Mouse (Mus musculus): Measurements from ENCODE around the gene Rel. TPM values are rescaled to one million over a fixed set of nuclear protein-coding genes. Genes with fewer than 3 reads are reported as not detected.
"Not testable (repeated sequence)": the region's sequence is repeated elsewhere in the genome, so short reads cannot be mapped to it uniquely, and the experiment has no call there.

The Rel gene
- polyA plus RNA-seq, 1 experiment from 2014 or later, result 0.41 TPM

- H3K4me1 ChIP-seq (replicated peaks), result peaks cover 10% of the 10 kb centered on the region
- no peaks in the 10 kb centered on the region for H3K9me3 ChIP-seq
- H3K4me2 ChIP-seq, result peak overlapping the region; percentile 65
- no peaks in the 10 kb centered on the region for H3K36me3 ChIP-seq
- 7% methylated on average over 21 of the region's 21 CpGs for WGBS
- ATAC-seq (ENCODE audit: low FRiP score, low read depth), result no peak
- peak overlapping the region; percentile 87 for H3K27ac ChIP-seq (replicated peaks)
- H3K27me3 ChIP-seq, result peaks cover 9% of the 10 kb centered on the region; the same call in 1 of the 2 replicates
- H3K9ac ChIP-seq, result peak overlapping the region; percentile 60
- H3K4me3 ChIP-seq, result peak overlapping the region; percentile 71
Measured at GRCm38 (mm10) chr11:23771507-23772097, 832 bp upstream of the Rel start.

GRCm38 (mm10) chr11:23770510-23770759, 335 bp downstream of the Rel start:
- H3K9ac ChIP-seq, result peak overlapping the region; percentile 60
- H3K4me3 ChIP-seq, result peak overlapping the region; percentile 71
- no peaks in the 10 kb centered on the region for H3K36me3 ChIP-seq
- peak overlapping the region; percentile 65 for H3K4me2 ChIP-seq
- 0% methylated on average over 24 of the region's 24 CpGs for WGBS
- H3K4me1 ChIP-seq (replicated peaks), result peaks cover 10% of the 10 kb centered on the region
- no peak for ATAC-seq (ENCODE audit: low FRiP score, low read depth)
- no peaks in the 10 kb centered on the region for H3K9me3 ChIP-seq
- peak overlapping the region; percentile 87 for H3K27ac ChIP-seq (replicated peaks)
- peaks cover 9% of the 10 kb centered on the region; the same call in 1 of the 2 replicates for H3K27me3 ChIP-seq

- H3K4me1 ChIP-seq (replicated peaks), result peaks cover 10% of the 10 kb centered on the region
- H3K9ac ChIP-seq, result peak overlapping the region; percentile 60
- peaks cover 9% of the 10 kb centered on the region; the same call in 1 of the 2 replicates for H3K27me3 ChIP-seq
- ATAC-seq (ENCODE audit: low FRiP score, low read depth), result peak; percentile 19; the same call in 1 of the 2 replicates
- under 1% methylated on average over 25 of the region's 25 CpGs for WGBS
- peak overlapping the region; percentile 87 for H3K27ac ChIP-seq (replicated peaks)
- H3K36me3 ChIP-seq, result no peaks in the 10 kb centered on the region
- no peaks in the 10 kb centered on the region for H3K9me3 ChIP-seq
- H3K4me2 ChIP-seq, result peak overlapping the region; percentile 65
- H3K4me3 ChIP-seq, result peak overlapping the region; percentile 71
Measured at GRCm38 (mm10) chr11:23769686-23770509, 872 bp downstream of the Rel start.

- H3K4me1 ChIP-seq (replicated peaks), result peaks cover 10% of the 10 kb centered on the region
- H3K36me3 ChIP-seq, result no peaks in the 10 kb centered on the region
- H3K27ac ChIP-seq (replicated peaks), result no peak overlapping the region
- H3K4me3 ChIP-seq, result no peak overlapping the region
- no peak for ATAC-seq (ENCODE audit: low FRiP score, low read depth)
- H3K4me2 ChIP-seq, result no peak overlapping the region
- peaks cover 9% of the 10 kb centered on the region; the same call in 1 of the 2 replicates for H3K27me3 ChIP-seq
- H3K9me3 ChIP-seq, result no peaks in the 10 kb centered on the region
- no peak overlapping the region for H3K9ac ChIP-seq
Measured at GRCm38 (mm10) chr11:23769033-23769432, 1.7 kb downstream of the Rel start.

GRCm38 (mm10) chr11:23767928-23768327, 2.8 kb downstream of the Rel start:
- no peak overlapping the region for H3K9ac ChIP-seq
- peaks cover 6% of the 10 kb centered on the region; the same call in 1 of the 2 replicates for H3K27me3 ChIP-seq
- WGBS, result 85% methylated on average over 1 of the region's 1 CpGs
- H3K4me2 ChIP-seq, result no peak overlapping the region
- H3K9me3 ChIP-seq, result no peaks in the 10 kb centered on the region
- no peak overlapping the region for H3K4me3 ChIP-seq
- H3K4me1 ChIP-seq (replicated peaks), result peaks cover 10% of the 10 kb centered on the region
- H3K27ac ChIP-seq (replicated peaks), result no peak overlapping the region
- no peaks in the 10 kb centered on the region for H3K36me3 ChIP-seq
- no peak for ATAC-seq (ENCODE audit: low FRiP score, low read depth)

GRCm38 (mm10) chr11:23767369-23767768, 3.4 kb downstream of the Rel start:
- H3K36me3 ChIP-seq; H3K9ac ChIP-seq; H3K9me3 ChIP-seq; H3K27ac ChIP-seq (replicated peaks); H3K4me2 ChIP-seq; ATAC-seq (ENCODE audit: low FRiP score, low read depth); H3K27me3 ChIP-seq; H3K4me3 ChIP-seq: not testable (repeated sequence)
- WGBS, result 84% methylated on average over 5 of the region's 5 CpGs
- peaks cover 10% of the 10 kb centered on the region for H3K4me1 ChIP-seq (replicated peaks)

- no peaks in the 10 kb centered on the region for H3K9me3 ChIP-seq
- ATAC-seq (ENCODE audit: low FRiP score, low read depth), result no peak
- H3K4me2 ChIP-seq, result no peak overlapping the region
- H3K27me3 ChIP-seq, result no peaks in the 10 kb centered on the region
- no peaks in the 10 kb centered on the region for H3K36me3 ChIP-seq
- H3K4me1 ChIP-seq (replicated peaks), result no peaks in the 10 kb centered on the region
- no peak overlapping the region for H3K27ac ChIP-seq (replicated peaks)
- H3K9ac ChIP-seq, result no peak overlapping the region
- H3K4me3 ChIP-seq, result no peak overlapping the region
- 96% methylated on average over 2 of the region's 2 CpGs for WGBS
Measured at GRCm38 (mm10) chr11:23762635-23763034, 8.1 kb downstream of the Rel start.

- Histone ChIP-seq H3K4me2 (no peak overlapping the region), H3K9me3 (no peaks in the 10 kb centered on the region), H3K9ac (no peak overlapping the region), H3K27me3 (no peaks in the 10 kb centered on the region), H3K4me1 (replicated peaks) (no peaks in the 10 kb centered on the region), H3K36me3 (no peaks in the 10 kb centered on the region), H3K27ac (replicated peaks) (no peak overlapping the region), H3K4me3 (no peak overlapping the region)
- WGBS, result 81% methylated on average over 2 of the region's 2 CpGs
- ATAC-seq (ENCODE audit: low FRiP score, low read depth), result no peak
Measured at GRCm38 (mm10) chr11:23758218-23758617, 12.6 kb downstream of the Rel start.

GRCm38 (mm10) chr11:23754329-23754728, 16.4 kb downstream of the Rel start:
- Histone ChIP-seq H3K9ac (no peak overlapping the region), H3K4me1 (replicated peaks) (no peaks in the 10 kb centered on the region), H3K9me3 (no peaks in the 10 kb centered on the region), H3K27me3 (no peaks in the 10 kb centered on the region), H3K27ac (replicated peaks) (no peak overlapping the region), H3K4me2 (no peak overlapping the region), H3K4me3 (no peak overlapping the region), H3K36me3 (no peaks in the 10 kb centered on the region)
- ATAC-seq (ENCODE audit: low FRiP score, low read depth), result no peak

GRCm38 (mm10) chr11:23753136-23753710, 17.5 kb downstream of the Rel start:
- H3K27ac ChIP-seq (replicated peaks), result no peak overlapping the region
- no peaks in the 10 kb centered on the region for H3K36me3 ChIP-seq
- no peak overlapping the region for H3K9ac ChIP-seq
- H3K4me3 ChIP-seq, result no peak overlapping the region
- 90% methylated on average over 1 of the region's 1 CpGs for WGBS
- H3K4me2 ChIP-seq, result no peak overlapping the region
- ATAC-seq (ENCODE audit: low FRiP score, low read depth), result no peak
- no peaks in the 10 kb centered on the region for H3K27me3 ChIP-seq
- no peaks in the 10 kb centered on the region for H3K9me3 ChIP-seq
- no peaks in the 10 kb centered on the region for H3K4me1 ChIP-seq (replicated peaks)

GRCm38 (mm10) chr11:23746102-23746501, 24.7 kb downstream of the Rel start:
- no peaks in the 10 kb centered on the region for H3K27me3 ChIP-seq
- 88% methylated on average over 4 of the region's 4 CpGs for WGBS
- H3K4me3 ChIP-seq, result no peak overlapping the region
- H3K4me1 ChIP-seq (replicated peaks), result no peaks in the 10 kb centered on the region
- no peaks in the 10 kb centered on the region for H3K9me3 ChIP-seq
- H3K9ac ChIP-seq, result no peak overlapping the region
- no peak overlapping the region for H3K4me2 ChIP-seq
- ATAC-seq (ENCODE audit: low FRiP score, low read depth), result no peak
- no peak overlapping the region for H3K27ac ChIP-seq (replicated peaks)
- no peaks in the 10 kb centered on the region for H3K36me3 ChIP-seq

GRCm38 (mm10) chr11:23744352-23744751, 26.4 kb downstream of the Rel start:
- H3K27me3 ChIP-seq, result no peaks in the 10 kb centered on the region
- no peaks in the 10 kb centered on the region for H3K36me3 ChIP-seq
- H3K4me3 ChIP-seq, result no peak overlapping the region
- no peak overlapping the region for H3K9ac ChIP-seq
- H3K9me3 ChIP-seq, result no peaks in the 10 kb centered on the region
- no peak overlapping the region for H3K27ac ChIP-seq (replicated peaks)
- H3K4me1 ChIP-seq (replicated peaks), result no peaks in the 10 kb centered on the region
- no peak overlapping the region for H3K4me2 ChIP-seq
- ATAC-seq (ENCODE audit: low FRiP score, low read depth), result no peak
- 96% methylated on average over 3 of the region's 3 CpGs for WGBS

Measured in hindbrain, embryonic 15.5 days (tissue).